Mouse (Mus musculus): ENCODE measurements around the gene Clip2.

The Clip2 gene

GRCm38 (mm10) chr5:134552110-134552972 is at the start of gene Clip2:
Clip2 (minus strand) TSS chr5:134552434.
- peak; percentile 99 for DNase-seq (ENCODE audit: low spot score)

DNA sequence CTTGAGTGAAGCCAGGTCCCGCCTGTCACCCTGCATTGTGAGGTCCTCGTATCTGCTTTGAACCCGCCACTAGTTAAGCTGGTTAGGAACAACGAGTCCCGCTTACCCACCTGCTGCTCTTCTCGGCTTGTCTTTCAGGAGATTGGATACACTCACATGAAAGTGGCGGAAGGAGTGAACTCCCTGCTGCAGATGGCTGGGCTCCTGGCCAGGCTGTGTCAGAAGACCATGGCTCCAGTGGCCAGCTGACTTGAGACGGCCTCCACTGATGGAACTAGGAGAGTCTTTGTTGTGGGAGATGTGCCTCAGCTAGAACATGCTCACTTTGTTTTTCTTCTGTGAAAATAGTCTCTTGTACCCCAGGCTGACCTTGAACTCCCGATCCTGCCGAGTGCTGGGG is 45.5 kb upstream of the Clip2 start:
- no peak for DNase-seq (ENCODE audit: low spot score)

DNA sequence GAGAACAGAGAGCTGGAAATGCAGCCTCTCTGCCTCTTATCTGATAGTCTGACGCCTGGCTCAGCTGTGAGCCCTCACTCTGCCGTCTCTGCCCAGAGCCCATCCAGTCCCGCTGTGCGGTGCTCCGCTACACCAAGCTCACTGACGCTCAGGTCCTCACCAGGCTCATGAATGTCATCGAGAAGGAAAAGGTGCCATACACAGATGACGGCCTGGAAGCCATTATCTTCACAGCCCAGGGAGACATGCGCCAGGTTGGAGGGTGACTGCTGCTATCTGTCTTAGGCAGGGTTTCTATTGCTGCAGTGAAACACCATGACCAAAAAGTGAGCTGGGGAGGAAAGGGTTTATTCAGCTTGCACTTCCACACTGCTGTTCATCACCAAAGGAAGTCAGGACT is 40.9 kb upstream of the Clip2 start:
- DNase-seq (ENCODE audit: low spot score) = no peak

- no peak for DNase-seq (ENCODE audit: low spot score)
Observed at GRCm38 (mm10) chr5:134592026-134592581, 39.9 kb upstream of the Clip2 start.

DNA sequence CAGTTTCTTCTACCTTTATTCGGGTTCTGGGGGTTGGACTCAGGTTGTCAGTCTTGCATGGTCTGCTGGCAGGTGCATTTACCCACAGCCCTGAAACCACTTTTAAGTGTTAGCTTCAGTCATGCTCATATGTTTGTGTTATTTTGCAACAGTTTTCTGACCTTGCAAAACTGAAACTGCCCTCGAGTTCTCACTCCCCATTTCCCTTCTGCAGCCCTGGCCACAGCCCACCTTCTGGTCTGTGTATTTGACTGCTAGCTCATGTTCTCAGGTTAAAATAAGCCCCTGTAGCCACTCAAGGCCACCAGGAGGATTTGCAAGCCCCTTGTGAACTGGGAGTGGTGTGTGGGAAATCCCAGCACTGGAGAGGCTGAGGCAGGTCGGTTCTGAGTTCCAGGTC is 37.7 kb upstream of the Clip2 start:
- DNase-seq (ENCODE audit: low spot score) = no peak

DNA sequence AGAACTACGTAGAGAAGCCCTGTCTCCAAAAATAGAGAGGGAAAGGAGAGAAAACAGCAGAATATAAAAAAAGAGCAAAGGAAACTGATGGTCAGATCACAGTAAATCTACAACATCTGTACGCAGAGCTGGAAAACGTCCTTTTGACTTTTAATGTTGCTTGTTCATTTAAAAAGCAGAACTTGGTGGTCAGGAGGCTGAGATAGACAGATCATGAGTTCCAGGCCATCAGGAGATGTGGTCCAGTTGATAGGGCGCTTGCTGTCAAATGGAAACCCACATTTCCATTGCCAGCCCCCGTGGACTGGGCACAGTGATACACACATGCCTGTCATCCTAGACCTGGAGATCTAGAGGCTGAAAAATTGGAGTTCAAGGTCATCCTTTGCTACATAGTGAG is 32.6 kb upstream of the Clip2 start:
- DNase-seq (ENCODE audit: low spot score) = no peak

GRCm38 (mm10) chr5:134583884-134584213 is 31.6 kb upstream of the Clip2 start:
- DNase-seq (ENCODE audit: low spot score) = no peak

DNA sequence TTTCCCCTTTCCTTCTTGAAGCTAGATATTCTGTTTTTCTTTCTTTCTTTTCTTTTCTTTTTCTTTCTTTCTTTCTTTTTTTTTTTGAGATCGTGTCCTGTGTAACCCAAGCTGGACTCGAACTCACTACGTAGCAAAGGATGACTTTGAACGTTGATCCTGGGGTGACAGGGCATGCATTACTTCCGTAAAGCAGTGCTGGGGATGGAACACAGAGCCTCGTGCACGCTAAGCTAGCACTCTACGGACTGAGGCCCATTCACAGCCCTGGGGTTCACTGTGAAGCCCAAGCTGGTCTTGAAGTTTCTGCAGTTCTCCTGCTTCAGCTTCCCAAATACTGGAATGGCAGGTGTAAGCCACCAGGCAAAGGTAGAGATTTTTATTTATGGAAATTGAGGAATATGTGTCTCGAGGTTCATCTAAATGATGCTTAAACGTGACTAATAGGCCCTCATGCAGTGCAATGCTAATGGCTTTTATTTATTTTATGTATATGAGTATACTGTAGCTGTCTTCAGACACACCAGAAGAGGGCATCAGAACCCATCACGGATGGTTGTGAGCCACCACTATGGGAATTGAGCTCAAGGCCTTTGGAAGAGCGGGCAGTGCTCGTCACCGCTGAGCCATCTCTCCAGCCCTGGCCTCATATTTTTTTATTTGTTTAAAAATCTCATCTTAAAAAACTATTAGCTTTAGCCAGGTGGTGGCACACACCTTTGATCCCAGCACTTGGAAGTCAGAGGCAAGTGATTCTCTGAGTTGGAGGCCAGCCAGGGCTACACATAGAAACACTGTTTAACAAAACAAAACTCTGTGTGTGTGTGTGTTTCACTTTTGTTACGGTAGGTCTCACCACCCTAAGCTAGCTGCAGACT is 31.0 kb upstream of the Clip2 start:
- no peak for DNase-seq (ENCODE audit: low spot score)

GRCm38 (mm10) chr5:134582221-134582907 is 30.1 kb upstream of the Clip2 start:
- peak; percentile 97 for DNase-seq (ENCODE audit: low spot score)

DNA sequence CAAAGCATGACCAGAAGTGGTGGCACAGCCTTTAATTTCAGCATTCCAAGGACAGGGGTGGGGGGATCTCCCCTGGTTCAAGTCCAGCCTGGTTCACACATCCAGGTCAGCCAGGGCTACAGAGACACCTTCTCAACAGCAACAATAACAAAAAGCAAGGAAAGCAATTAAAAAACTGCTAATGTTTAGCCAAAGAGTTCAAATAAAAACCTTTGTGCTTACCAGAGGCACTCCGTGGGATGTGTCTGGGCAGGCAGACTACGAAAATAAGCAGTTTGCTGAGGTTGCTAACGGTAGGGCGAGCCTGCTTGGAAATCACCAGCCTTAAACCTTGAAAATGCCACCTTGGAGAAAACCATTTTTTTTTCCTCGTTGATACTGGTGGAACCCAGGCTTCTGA is 28.9 kb upstream of the Clip2 start, which contains the start of gene Rfc2:
Rfc2 (plus strand) TSS at position 221 of the 400 bp plus-strand sequence.
- no peak for DNase-seq (ENCODE audit: low spot score)

- no peak for DNase-seq (ENCODE audit: low spot score)
Observed at GRCm38 (mm10) chr5:134579135-134579534, 26.9 kb upstream of the Clip2 start.

- DNase-seq (ENCODE audit: low spot score) = peak; percentile 39
Observed at GRCm38 (mm10) chr5:134577534-134577933, 25.3 kb upstream of the Clip2 start.

DNA sequence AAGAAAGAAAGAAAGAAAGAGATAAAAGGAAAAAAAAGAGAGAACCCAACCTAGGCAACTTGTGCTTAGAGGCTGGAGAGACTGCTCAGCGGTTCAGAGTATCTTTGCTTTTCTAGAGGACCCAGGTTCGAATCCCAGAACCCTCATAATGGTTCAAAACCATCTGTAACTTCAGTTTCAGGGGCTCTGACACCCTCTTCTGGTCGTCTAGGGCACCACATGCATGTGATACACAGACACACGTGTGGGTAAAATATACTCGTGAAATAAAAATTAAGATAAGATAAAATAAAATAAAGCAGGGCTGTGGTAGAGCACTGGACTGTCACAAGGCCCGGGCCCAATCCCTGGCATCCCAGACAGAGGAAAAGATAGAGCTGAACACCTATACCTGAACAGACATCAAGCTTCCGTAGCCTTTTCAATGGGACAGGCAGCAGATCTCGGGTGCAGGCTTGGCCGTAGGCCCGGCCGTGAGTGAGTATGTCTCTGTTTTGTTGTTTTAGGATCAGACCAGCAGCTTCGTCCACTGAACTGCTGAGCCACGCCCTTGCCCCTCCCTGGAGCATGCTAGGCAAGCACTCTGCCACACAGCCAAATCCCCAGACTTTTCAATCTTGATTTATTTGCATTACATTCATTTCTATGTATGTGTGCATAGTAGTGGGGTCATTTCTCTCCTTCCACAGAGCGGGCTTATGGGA is 24.4 kb upstream of the Clip2 start:
- no peak for DNase-seq (ENCODE audit: low spot score)

GRCm38 (mm10) chr5:134575833-134576232 is 23.6 kb upstream of the Clip2 start:
- DNase-seq (ENCODE audit: low spot score) = no peak

- no peak for DNase-seq (ENCODE audit: low spot score)
Observed at GRCm38 (mm10) chr5:134572508-134573214, 20.4 kb upstream of the Clip2 start.

GRCm38 (mm10) chr5:134571730-134572507 is 19.7 kb upstream of the Clip2 start:
- peak; percentile 34 for DNase-seq (ENCODE audit: low spot score)

- DNase-seq (ENCODE audit: low spot score) = no peak
Observed at GRCm38 (mm10) chr5:134568964-134569491, 16.8 kb upstream of the Clip2 start.

DNA sequence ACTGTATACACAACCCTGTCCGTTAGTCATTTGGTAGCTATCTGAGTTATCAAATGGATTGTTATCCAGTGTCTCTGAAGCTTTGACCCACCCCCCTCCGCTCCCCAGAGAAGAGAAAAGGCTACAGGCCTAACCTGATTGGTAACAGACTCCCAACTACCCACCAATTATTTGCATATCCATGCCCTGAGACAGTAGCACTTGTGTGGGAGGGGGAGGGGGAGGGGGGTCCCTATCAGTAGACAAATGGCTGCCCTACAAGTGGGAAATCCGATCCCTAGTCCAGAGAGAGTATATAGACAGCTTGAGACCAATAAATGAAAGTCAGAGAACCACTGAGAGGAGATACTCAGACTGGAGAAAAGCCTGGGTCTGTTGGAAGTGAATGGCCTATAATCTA is 15.8 kb upstream of the Clip2 start:
- no peak for DNase-seq (ENCODE audit: low spot score)

- no peak for DNase-seq (ENCODE audit: low spot score)
Observed at GRCm38 (mm10) chr5:134567445-134567844, 15.2 kb upstream of the Clip2 start.

DNA sequence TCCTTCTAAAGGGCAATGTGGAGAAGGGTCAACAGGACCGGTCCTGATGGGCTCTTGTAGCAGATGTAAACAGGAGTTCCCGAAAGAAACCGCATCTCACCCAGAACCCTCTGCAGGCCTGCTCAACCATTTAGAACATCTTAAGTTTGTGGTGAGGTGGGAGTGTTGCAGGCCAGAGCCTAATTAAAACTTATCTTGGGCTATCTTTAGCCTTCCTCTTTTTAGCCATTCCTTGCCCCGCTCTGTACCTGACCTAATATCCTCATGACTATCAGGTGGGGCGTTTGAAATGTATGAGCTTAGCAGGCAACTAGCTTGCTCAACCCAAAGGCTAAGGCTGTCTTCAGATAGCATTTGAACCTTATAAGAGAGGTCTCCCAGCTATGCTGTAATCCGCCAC is 13.5 kb upstream of the Clip2 start:
- DNase-seq (ENCODE audit: low spot score) = no peak
